Mouse (Mus musculus) liver, postnatal 0 days (tissue): ENCODE results near the gene Myadm. TPM values are rescaled to one million over a fixed set of nuclear protein-coding genes. Genes with fewer than 3 reads are reported as not detected.
"Not testable (repeated sequence)": the region's sequence is repeated elsewhere in the genome, so short reads cannot be mapped to it uniquely, and the experiment has no call there.

Experiments used
- ATAC-seq: fragments of 200-750 bp; cut with Nextera tagmentation; 2 replicates; pipeline ENCODE4 v1.8.0; 2017; ENCODE audit warnings: mild to moderate bottlenecking, moderate library complexity
- DNase-seq: peaks from one replicate; pipeline ENCODE4 v3.0.0-alpha.2; 2016
- H3K27ac ChIP-seq: fragments of 300-500 bp; sonication (generic); 2 replicates; pipeline ENCODE4 v1.5.1; 2014; ENCODE audit warnings: antibody characterized with exemption, moderate library complexity, mild to moderate bottlenecking, low read depth
- H3K27me3 ChIP-seq: fragments of 300-500 bp; sonication (generic); 2 replicates; pipeline ENCODE4 v1.6.1; 2014; ENCODE audit warnings: low read length, control low read depth, mixed read lengths; ENCODE audit not compliant: insufficient read depth
- H3K36me3 ChIP-seq: fragments of 300-500 bp; sonication (generic); replicated peaks from 2 replicates; pipeline ENCODE4 v1.6.1; 2014; ENCODE audit warnings: mild to moderate bottlenecking, control low read depth, low read length, moderate library complexity, mixed read lengths; ENCODE audit not compliant: insufficient read depth
- H3K4me1 ChIP-seq: fragments of 300-500 bp; sonication (generic); 2 replicates; pipeline ENCODE4 v1.6.1; 2014; ENCODE audit warnings: antibody characterized with exemption, mild to moderate bottlenecking, control low read depth; ENCODE audit not compliant: insufficient read depth
- H3K4me2 ChIP-seq: fragments of 300-500 bp; sonication (generic); 2 replicates; pipeline ENCODE4 v1.6.1; 2014; ENCODE audit warnings: low read depth, mild to moderate bottlenecking, low read length, moderate library complexity, mixed read lengths
- H3K4me3 ChIP-seq: fragments of 300-500 bp; sonication (generic); 2 replicates; pipeline ENCODE4 v1.5.1; 2014; ENCODE audit warnings: low read depth, low read length
- H3K9ac ChIP-seq: fragments of 300-500 bp; sonication (generic); replicated peaks from 2 replicates; pipeline ENCODE4 v1.6.1; 2014; ENCODE audit warnings: mild to moderate bottlenecking, moderate library complexity
- H3K9me3 ChIP-seq: fragments of 300-500 bp; sonication (generic); 2 replicates; pipeline ENCODE4 v1.6.1; 2016; ENCODE audit warnings: mild to moderate bottlenecking, control low read depth, low read length, mixed read lengths
- CTCF ChIP-seq: sonication (generic); IDR thresholded peaks from 2 replicates; pipeline ENCODE4 v1.5.1; 2016; ENCODE audit warnings: antibody characterized with exemption, low read depth
- EP300 ChIP-seq: IDR thresholded peaks from 2 replicates; pipeline ENCODE4 v1.6.1; 2016; ENCODE audit warnings: antibody characterized with exemption, low read depth, mild to moderate bottlenecking
- WGBS: fragments of 180-500 bp; shearing (Covaris S2); extraction: QIAGEN DNeasy Blood & Tissue Kit; methylation state at CpG from one replicate; pipeline ENCODE4 v1.1.7; 2014; ENCODE audit not compliant: insufficient replicate concordance; 5-methylcytosine and 5-hydroxymethylcytosine counted together
- polyA plus RNA-seq: library from polyadenylated mRNA; unstranded; fragments of >200 nt; fragmentation: Nextera tagmentation; extraction: Ambion mirVana; gene quantifications from 2 replicates; pipeline ENCODE4 v1.2.1, GENCODE M21; 2015

Gene Myadm
- polyA plus RNA-seq, 1 experiment from 2014 or later, result 38.6 TPM

DNA sequence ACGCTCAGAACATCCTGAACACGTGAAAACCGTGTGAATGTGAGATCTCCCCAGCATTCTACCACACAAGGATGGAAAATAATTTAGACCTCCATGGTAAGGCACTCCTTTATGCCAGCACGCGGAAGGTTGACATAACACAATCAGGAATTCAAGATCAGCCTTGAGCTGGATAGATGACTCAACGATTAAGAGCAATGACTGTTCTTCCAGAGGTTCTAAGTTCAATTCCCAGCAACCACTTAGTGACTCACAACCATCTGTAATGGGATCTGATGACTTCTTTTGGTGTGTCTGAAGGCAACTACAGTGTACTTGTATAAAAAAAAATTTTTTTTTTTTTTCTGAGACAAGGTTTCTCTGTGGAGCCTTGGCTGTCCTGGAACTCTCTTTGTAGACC, 23.6 kb upstream of the Myadm start:
- ATAC-seq, result no peak
- Histone ChIP-seq H3K9ac (no peak overlapping the region), H3K36me3 (no peaks in the 10 kb centered on the region), H3K4me1 (peaks cover 5% of the 10 kb centered on the region; the same call in 1 of the 2 replicates), H3K4me3 (no peak overlapping the region), H3K27ac (no peak overlapping the region), H3K27me3 (no peaks in the 10 kb centered on the region), H3K4me2 (peak overlapping the region; percentile 61), H3K9me3 (no peaks in the 10 kb centered on the region)
- WGBS, result 56% methylated on average over 6 of the region's 6 CpGs
- DNase-seq, result no peak
- no peak for TF ChIP-seq CTCF
- TF ChIP-seq EP300, result no peak

DNA sequence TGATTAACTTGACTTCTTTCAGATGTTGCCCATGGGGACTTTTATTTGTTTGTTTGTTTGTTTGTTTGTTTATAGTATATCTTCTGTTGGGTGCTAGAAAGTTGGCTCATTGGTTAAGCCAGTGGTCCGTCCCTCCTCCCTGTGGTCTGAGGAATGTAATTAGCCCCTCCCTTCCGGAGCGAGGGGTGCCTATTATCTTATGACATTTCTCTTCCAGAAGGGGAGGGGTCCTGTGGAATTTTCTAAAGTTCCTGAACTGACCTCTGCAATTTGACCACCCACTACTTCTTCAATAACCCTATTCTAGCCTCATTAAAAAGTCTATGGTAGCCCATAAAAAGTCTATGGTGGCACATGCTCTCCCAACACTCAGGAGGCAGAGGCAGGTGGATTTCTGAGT, 21.6 kb upstream of the Myadm start:
- no peaks in the 10 kb centered on the region for H3K36me3 ChIP-seq
- no peaks in the 10 kb centered on the region for H3K27me3 ChIP-seq
- H3K4me3 ChIP-seq, result no peak overlapping the region
- 81% methylated on average over 3 of the region's 3 CpGs for WGBS
- H3K9ac ChIP-seq, result no peak overlapping the region
- H3K9me3 ChIP-seq, result no peaks in the 10 kb centered on the region
- no peak overlapping the region for H3K27ac ChIP-seq
- TF ChIP-seq CTCF (no peak), EP300 (no peak)
- DNase-seq, result no peak
- ATAC-seq, result no peak
- H3K4me1 ChIP-seq, result peaks cover 5% of the 10 kb centered on the region; the same call in 1 of the 2 replicates
- H3K4me2 ChIP-seq, result no peak overlapping the region

DNA sequence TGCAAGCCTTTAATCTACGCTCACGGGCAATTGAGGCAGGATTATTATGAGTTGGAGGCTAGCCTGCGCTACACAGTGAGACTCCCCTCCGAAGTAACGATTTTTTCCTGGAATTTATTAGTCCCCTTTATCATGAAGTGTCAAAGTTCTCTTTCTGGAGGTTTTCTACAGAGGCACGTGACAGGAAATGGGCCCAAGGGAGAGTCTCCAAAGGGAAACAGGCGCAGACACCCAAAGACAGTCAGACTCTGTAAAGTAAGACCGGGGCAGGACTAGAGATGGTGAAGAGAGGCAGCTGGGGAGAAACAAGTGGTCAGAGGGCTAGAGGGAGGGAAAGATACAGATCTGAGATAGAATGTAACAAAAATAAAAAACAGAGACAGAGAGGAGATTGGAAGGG, 21.0 kb upstream of the Myadm start:
- H3K9me3 ChIP-seq, result no peaks in the 10 kb centered on the region
- no peak overlapping the region for H3K27ac ChIP-seq
- H3K36me3 ChIP-seq, result no peaks in the 10 kb centered on the region
- 39% methylated on average over 8 of the region's 8 CpGs for WGBS
- no peak overlapping the region for H3K4me2 ChIP-seq
- no peak overlapping the region for H3K9ac ChIP-seq
- no peak for ATAC-seq
- TF ChIP-seq EP300 (no peak), CTCF (no peak)
- H3K27me3 ChIP-seq, result no peaks in the 10 kb centered on the region
- peaks cover 5% of the 10 kb centered on the region; the same call in 1 of the 2 replicates for H3K4me1 ChIP-seq
- H3K4me3 ChIP-seq, result no peak overlapping the region
- no peak for DNase-seq

DNA sequence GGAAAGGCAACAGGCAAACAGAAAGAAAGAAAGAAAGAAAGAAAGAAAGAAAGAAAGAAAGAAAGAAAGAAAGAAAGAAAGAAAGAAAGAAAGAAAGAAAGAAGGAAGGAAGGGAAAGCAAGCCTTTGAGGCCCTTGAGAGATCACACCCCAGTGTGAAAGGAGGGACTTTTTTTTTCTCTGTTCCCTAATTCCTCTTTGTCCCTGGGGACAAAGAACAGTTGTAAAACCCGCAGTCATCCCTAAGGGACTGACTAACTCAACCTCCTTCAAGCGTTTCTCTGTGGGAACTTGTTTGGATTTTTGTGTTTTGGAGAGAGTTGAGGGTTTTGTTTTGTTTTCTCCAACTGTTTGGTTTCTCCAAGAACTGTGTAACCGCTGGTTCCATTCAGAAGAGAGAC, 20.6 kb upstream of the Myadm start:
- no peak overlapping the region for H3K9ac ChIP-seq

DNA sequence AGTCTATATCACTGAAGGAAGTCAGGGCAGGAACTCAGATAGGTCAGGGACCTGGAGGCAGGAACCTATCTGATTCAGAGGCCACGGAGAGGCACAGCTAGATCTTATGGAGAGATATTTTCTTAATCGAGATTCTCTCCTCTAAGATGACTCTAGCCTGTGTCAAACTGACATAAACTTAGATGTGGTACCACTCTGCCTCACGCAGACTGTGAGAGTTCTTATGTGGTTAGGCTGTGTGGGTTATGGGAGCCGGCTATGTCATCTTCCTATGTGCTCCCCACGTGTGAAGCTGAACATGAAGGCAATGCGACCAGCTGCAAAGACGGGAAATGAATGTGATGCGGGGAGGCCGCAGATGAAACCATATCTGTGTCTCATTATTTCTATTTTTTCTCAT, 16.7 kb upstream of the Myadm start:
- no peak overlapping the region for H3K4me3 ChIP-seq
- H3K27me3 ChIP-seq, result no peaks in the 10 kb centered on the region
- no peak overlapping the region for H3K27ac ChIP-seq
- 0 out of 2 replicates have a peak, but pooled peaks cover 3% of the 10 kb centered on the region for H3K4me1 ChIP-seq
- ATAC-seq, result no peak
- DNase-seq, result no peak
- no peak for TF ChIP-seq EP300
- TF ChIP-seq CTCF, result no peak
- H3K4me2 ChIP-seq, result no peak overlapping the region
- H3K9ac ChIP-seq, result no peak overlapping the region
- no peaks in the 10 kb centered on the region for H3K9me3 ChIP-seq
- H3K36me3 ChIP-seq, result no peaks in the 10 kb centered on the region
- 65% methylated on average over 9 of the region's 9 CpGs for WGBS

More for the DNA sequence above, 20.6 kb upstream of the Myadm start:
- TF ChIP-seq CTCF, result no peak
- TF ChIP-seq EP300, result no peak
- Histone ChIP-seq H3K9me3 (no peaks in the 10 kb centered on the region), H3K27ac (no peak overlapping the region), H3K27me3 (no peaks in the 10 kb centered on the region), H3K36me3 (no peaks in the 10 kb centered on the region), H3K4me2 (no peak overlapping the region), H3K4me1 (peaks cover 5% of the 10 kb centered on the region; the same call in 1 of the 2 replicates), H3K4me3 (no peak overlapping the region)
- no peak for DNase-seq
- ATAC-seq, result no peak
- 32% methylated on average over 3 of the region's 3 CpGs for whole genome bisulfite sequencing

DNA sequence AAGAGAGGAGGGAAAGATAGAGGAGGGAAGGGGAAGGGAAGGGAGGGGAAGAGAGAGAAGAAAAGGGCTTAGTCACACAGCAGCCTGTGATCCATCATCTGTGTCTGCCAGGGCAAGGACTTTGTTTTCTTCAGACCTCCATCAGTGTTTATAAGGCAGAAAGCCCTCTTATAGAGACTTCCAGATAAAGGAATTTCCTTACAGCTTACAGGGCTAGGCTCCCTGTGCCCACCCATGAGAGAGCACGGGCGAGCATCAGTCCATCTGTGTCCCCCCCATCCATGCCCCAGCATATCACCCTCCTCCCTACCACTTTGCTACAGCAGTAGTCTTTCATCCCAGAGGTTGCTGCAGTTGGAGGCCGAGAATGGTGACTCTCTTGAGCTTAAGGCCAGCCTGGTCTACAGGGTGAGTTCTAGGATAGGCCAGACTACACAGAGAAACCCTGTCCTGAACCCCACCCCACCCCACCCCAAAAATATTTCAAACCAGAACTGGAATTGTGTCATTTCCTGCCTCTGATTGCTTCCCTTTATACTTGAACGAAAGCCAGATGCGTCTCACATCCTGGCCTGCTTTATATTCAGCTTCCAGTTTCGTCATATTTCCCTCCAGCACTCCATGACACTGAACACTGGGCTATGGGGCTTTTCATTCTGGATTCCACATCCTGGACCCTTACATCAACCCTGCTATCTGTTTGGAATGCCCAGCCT, 13.3 kb upstream of the Myadm start:
- Histone ChIP-seq H3K27me3 (no peaks in the 10 kb centered on the region), H3K4me2 (0 out of 2 replicates have a peak overlapping the region, but pooled peaks have one; percentile 18), H3K4me3 (no peak overlapping the region), H3K4me1 (0 out of 2 replicates have a peak, but pooled peaks cover 3% of the 10 kb centered on the region), H3K36me3 (no peaks in the 10 kb centered on the region), H3K9me3 (no peaks in the 10 kb centered on the region), H3K9ac (no peak overlapping the region), H3K27ac (peak overlapping the region; percentile 74)
- peak; percentile 20; the same call in 1 of the 2 replicates for TF ChIP-seq EP300
- no peak for TF ChIP-seq CTCF
- DNase-seq (no peak), ATAC-seq (peak; percentile 44)
- 40% methylated on average over 6 of the region's 6 CpGs for WGBS

DNA sequence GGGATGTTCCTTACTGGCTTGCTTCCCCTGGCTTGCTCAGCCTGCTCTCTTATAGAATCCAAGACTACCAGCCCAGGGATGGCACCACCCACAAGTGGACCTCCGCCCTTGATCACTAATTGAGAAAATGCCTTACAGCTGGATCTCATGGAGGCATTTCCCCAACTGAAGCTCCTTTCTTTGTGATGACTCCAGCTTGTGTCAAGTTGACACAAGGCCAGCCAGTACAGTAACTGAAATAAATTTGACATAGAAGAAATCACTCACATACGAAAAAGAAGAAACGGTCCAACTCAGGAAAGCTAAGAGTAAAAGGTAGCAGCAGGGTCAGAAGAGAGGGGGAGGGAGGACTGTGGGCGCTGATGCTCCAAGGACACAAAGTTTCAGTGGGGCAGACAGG, 12.1 kb upstream of the Myadm start:
- H3K27me3 ChIP-seq, ATAC-seq, H3K9ac ChIP-seq, H3K27ac ChIP-seq, H3K4me1 ChIP-seq, H3K4me2 ChIP-seq, H3K4me3 ChIP-seq, H3K9me3 ChIP-seq, DNase-seq, H3K36me3 ChIP-seq: not testable (repeated sequence)
- 57% methylated on average over 4 of the region's 4 CpGs for WGBS
